Mouse (Mus musculus) kidney, postnatal 0 days (tissue): ENCODE data around the gene Wscd2. TPM values are rescaled to one million over a fixed set of nuclear protein-coding genes. Genes with fewer than 3 reads are reported as not detected.
A peak's percentile ranks its signal among the peaks of the same experiment; 100 is the strongest.

Source experiments
- ATAC-seq: fragments of 200-750 bp; cut with Nextera tagmentation; replicated peaks from 2 replicates; pipeline ENCODE4 v1.8.0; 2017; ENCODE audit warnings: low read depth, moderate number of reproducible peaks, moderate TSS enrichment, moderate library complexity; ENCODE audit not compliant: low FRiP score
- DNase-seq: peaks from one replicate; pipeline ENCODE4 v3.0.0-alpha.2; 2016; ENCODE audit warnings: low spot score
- H3K27ac ChIP-seq: fragments of 300-500 bp; sonication (generic); 2 replicates; pipeline ENCODE4 v1.5.1; 2014; ENCODE audit warnings: mild to moderate bottlenecking
- H3K27me3 ChIP-seq: fragments of 300-500 bp; sonication (generic); 2 replicates; pipeline ENCODE4 v1.6.1; 2014; ENCODE audit warnings: low read length, mixed read lengths; ENCODE audit not compliant: insufficient read depth
- H3K36me3 ChIP-seq: fragments of 300-500 bp; sonication (generic); 2 replicates; pipeline ENCODE4 v1.6.1; 2014; ENCODE audit warnings: low read length, mixed read lengths; ENCODE audit not compliant: insufficient read depth
- H3K4me1 ChIP-seq: fragments of 300-500 bp; sonication (generic); replicated peaks from 2 replicates; pipeline ENCODE4 v1.6.1; 2014; ENCODE audit warnings: antibody characterized with exemption, low read length, mixed read lengths; ENCODE audit not compliant: insufficient read depth
- H3K4me2 ChIP-seq: fragments of 300-500 bp; sonication (generic); 2 replicates; pipeline ENCODE4 v1.6.1; 2014; ENCODE audit warnings: mild to moderate bottlenecking, low read length, moderate library complexity, mixed read lengths
- H3K4me3 ChIP-seq: fragments of 300-500 bp; sonication (generic); replicated peaks from 2 replicates; pipeline ENCODE4 v1.5.1; 2014; ENCODE audit warnings: low read depth, low read length
- H3K9ac ChIP-seq: fragments of 300-500 bp; sonication (generic); 2 replicates; pipeline ENCODE4 v1.6.1; 2014; ENCODE audit warnings: low read depth, low read length
- H3K9me3 ChIP-seq: fragments of 300-500 bp; sonication (generic); replicated peaks from 2 replicates; pipeline ENCODE4 v1.6.1; 2016; ENCODE audit warnings: low read length, inconsistent platforms, mixed read lengths
- CTCF ChIP-seq: IDR thresholded peaks from 2 replicates; pipeline ENCODE4 v1.5.1; 2016; ENCODE audit warnings: antibody characterized with exemption, low read depth, mild to moderate bottlenecking, moderate library complexity
- WGBS: fragments of 180-500 bp; shearing (Covaris S2); extraction: QIAGEN DNeasy Blood & Tissue Kit; methylation state at CpG from one replicate; pipeline ENCODE4 v1.1.7; 2014; 5-methylcytosine and 5-hydroxymethylcytosine counted together
- polyA plus RNA-seq: library from polyadenylated mRNA; unstranded; fragments of >200 nt; fragmentation: Nextera tagmentation; extraction: Ambion mirVana; gene quantifications from 2 replicates; pipeline ENCODE4 v1.2.1, GENCODE M21; 2015

Gene Wscd2
- polyA plus RNA-seq, 1 experiment from 2014 or later: 1.7 TPM

- 0 out of 2 replicates have a peak, but pooled peaks cover 4% of the 10 kb centered on the region for H3K4me1 ChIP-seq
- no peak overlapping the region for H3K4me2 ChIP-seq
- H3K9me3 ChIP-seq: no peaks in the 10 kb centered on the region
- WGBS: 90% methylated on average over 9 of the region's 9 CpGs
- H3K9ac ChIP-seq: no peak overlapping the region
- peaks cover 11% of the 10 kb centered on the region; the same call in 1 of the 2 replicates for H3K27me3 ChIP-seq
- no peak overlapping the region for H3K27ac ChIP-seq
- H3K4me3 ChIP-seq: no peak overlapping the region
- H3K36me3 ChIP-seq: no peaks in the 10 kb centered on the region
- no peak for TF ChIP-seq CTCF
- DNase-seq (no peak), ATAC-seq (no peak)
Measured at GRCm38 (mm10) chr5:113489617-113490016, 516 bp upstream of the Wscd2 start.

- H3K9ac ChIP-seq: peak overlapping the region; percentile 56
- no peak for TF ChIP-seq CTCF
- no peaks in the 10 kb centered on the region for H3K36me3 ChIP-seq
- H3K4me2 ChIP-seq: peak overlapping the region; percentile 74
- H3K9me3 ChIP-seq: no peaks in the 10 kb centered on the region
- peak overlapping the region; percentile 40 for H3K4me3 ChIP-seq
- H3K4me1 ChIP-seq: 0 out of 2 replicates have a peak, but pooled peaks cover 4% of the 10 kb centered on the region
- WGBS: 1% methylated on average over 57 of the region's 63 CpGs
- DNase-seq (peak; percentile 70), ATAC-seq (0 out of 2 replicates have a peak, but pooled peaks have one; percentile 46)
- H3K27me3 ChIP-seq: peaks cover 11% of the 10 kb centered on the region; the same call in 1 of the 2 replicates
- no peak overlapping the region for H3K27ac ChIP-seq
Measured at GRCm38 (mm10) chr5:113490467-113491260, 531 bp downstream of the Wscd2 start.

- H3K4me1 ChIP-seq: 0 out of 2 replicates have a peak, but pooled peaks cover 4% of the 10 kb centered on the region
- H3K9me3 ChIP-seq: no peaks in the 10 kb centered on the region
- WGBS: 67% methylated on average over 4 of the region's 4 CpGs
- H3K4me3 ChIP-seq: peak overlapping the region; percentile 40; the same call in 1 of the 2 replicates
- DNase-seq (no peak), ATAC-seq (no peak)
- peak overlapping the region; percentile 74; the same call in 1 of the 2 replicates for H3K4me2 ChIP-seq
- TF ChIP-seq CTCF: no peak
- no peaks in the 10 kb centered on the region for H3K36me3 ChIP-seq
- H3K9ac ChIP-seq: no peak overlapping the region
- H3K27ac ChIP-seq: no peak overlapping the region
- H3K27me3 ChIP-seq: peaks cover 11% of the 10 kb centered on the region; the same call in 1 of the 2 replicates
Measured at GRCm38 (mm10) chr5:113491552-113491951, 1.4 kb downstream of the Wscd2 start.

- TF ChIP-seq CTCF: no peak
- no peak for DNase-seq
- Histone ChIP-seq H3K4me3 (no peak overlapping the region), H3K9me3 (no peaks in the 10 kb centered on the region), H3K4me2 (no peak overlapping the region), H3K27ac (no peak overlapping the region), H3K4me1 (0 out of 2 replicates have a peak, but pooled peaks cover 4% of the 10 kb centered on the region), H3K36me3 (no peaks in the 10 kb centered on the region), H3K9ac (no peak overlapping the region), H3K27me3 (peaks cover 11% of the 10 kb centered on the region; the same call in 1 of the 2 replicates)
- WGBS: 84% methylated on average over 3 of the region's 3 CpGs
- no peak for ATAC-seq
Measured at GRCm38 (mm10) chr5:113491988-113492387, 1.9 kb downstream of the Wscd2 start.

GRCm38 (mm10) chr5:113492417-113493035, 2.4 kb downstream of the Wscd2 start:
- no peak overlapping the region for H3K27ac ChIP-seq
- TF ChIP-seq CTCF: no peak

GRCm38 (mm10) chr5:113493997-113494396, 3.9 kb downstream of the Wscd2 start:
- Histone ChIP-seq H3K9ac (no peak overlapping the region), H3K27me3 (peaks cover 11% of the 10 kb centered on the region; the same call in 1 of the 2 replicates), H3K4me2 (no peak overlapping the region), H3K4me1 (0 out of 2 replicates have a peak, but pooled peaks cover 4% of the 10 kb centered on the region), H3K4me3 (no peak overlapping the region), H3K36me3 (no peaks in the 10 kb centered on the region), H3K27ac (no peak overlapping the region), H3K9me3 (no peaks in the 10 kb centered on the region)
- TF ChIP-seq CTCF: no peak
- WGBS: 60% methylated on average over 8 of the region's 8 CpGs
- ATAC-seq (no peak), DNase-seq (no peak)

More at GRCm38 (mm10) chr5:113492417-113493035, 2.4 kb downstream of the Wscd2 start:
- Histone ChIP-seq H3K4me2 (no peak overlapping the region), H3K4me1 (0 out of 2 replicates have a peak, but pooled peaks cover 4% of the 10 kb centered on the region), H3K4me3 (no peak overlapping the region), H3K36me3 (no peaks in the 10 kb centered on the region), H3K9ac (no peak overlapping the region), H3K27me3 (peaks cover 11% of the 10 kb centered on the region; the same call in 1 of the 2 replicates), H3K9me3 (no peaks in the 10 kb centered on the region)
- DNase-seq: no peak
- 24% methylated on average over 7 of the region's 7 CpGs for WGBS
- no peak for ATAC-seq
